Mouse (Mus musculus) inflammation-experienced regulatory T-cells, adult 6 months (primary cell): ENCODE results near the gene Atp5s. TPM values are rescaled to one million over a fixed set of nuclear protein-coding genes. Genes with fewer than 3 reads are reported as not detected.

ENCODE experiments used
- ATAC-seq: one replicate; pipeline ENCODE4 v1.8.0; 2017
- polyA plus RNA-seq, 3 experiments: library from polyadenylated mRNA; unstranded; fragments of 100-300 nt; shearing (Covaris generic); gene quantifications; one replicate each; pipeline ENCODE4 v1.2.1; 2017

Gene Atp5s
- polyA plus RNA-seq, 3 experiments from 2014 or later = 12.0 to 17.0 (median 14.8) TPM

- ATAC-seq = no peak
Measured at GRCm38 (mm10) chr12:69781935-69782650, 57.3 kb downstream of the Atp5s start.

- no peak for ATAC-seq
Measured at GRCm38 (mm10) chr12:69783247-69784025, 58.7 kb downstream of the Atp5s start.

DNA sequence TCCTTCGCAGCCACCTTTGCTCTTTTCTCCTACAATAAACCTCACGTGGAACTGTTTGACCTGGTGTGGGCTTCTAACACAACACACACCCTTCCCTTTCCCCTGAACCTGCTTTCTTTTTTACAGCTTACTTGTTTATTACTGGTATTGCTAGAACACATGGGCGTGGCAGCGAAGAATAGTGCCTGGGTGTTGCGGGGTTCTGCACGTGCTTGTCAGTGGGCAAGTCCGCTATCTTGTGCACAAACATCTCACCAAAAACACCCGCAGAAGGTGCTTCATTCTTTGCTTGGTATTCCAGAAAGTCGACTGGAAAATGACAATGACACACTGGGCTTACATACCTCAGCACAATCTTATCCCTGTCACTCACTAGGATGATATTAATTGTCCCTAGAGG is 60.7 kb downstream of the Atp5s start:
- ATAC-seq = no peak

DNA sequence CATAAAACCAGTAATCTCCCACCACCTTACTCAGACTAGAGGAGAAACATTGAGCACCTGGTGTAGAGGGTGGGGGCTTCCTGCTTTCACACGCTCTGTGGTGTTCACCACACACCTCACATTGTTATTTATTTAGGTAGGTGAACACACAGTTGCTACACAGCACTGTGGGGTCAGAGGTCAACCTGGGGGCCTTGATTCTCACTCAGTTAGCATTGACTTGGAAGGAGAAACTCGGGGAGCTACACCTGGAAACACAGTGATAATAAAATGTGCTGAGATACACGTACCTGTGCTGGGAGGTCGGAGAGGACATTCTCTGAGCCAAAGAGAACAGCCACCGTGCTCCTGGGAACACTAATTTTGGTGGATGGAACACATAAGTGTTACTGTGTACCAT is 63.6 kb downstream of the Atp5s start:
- ATAC-seq = no peak

- no peak for ATAC-seq
Measured at GRCm38 (mm10) chr12:69789766-69790529, 65.2 kb downstream of the Atp5s start.

DNA sequence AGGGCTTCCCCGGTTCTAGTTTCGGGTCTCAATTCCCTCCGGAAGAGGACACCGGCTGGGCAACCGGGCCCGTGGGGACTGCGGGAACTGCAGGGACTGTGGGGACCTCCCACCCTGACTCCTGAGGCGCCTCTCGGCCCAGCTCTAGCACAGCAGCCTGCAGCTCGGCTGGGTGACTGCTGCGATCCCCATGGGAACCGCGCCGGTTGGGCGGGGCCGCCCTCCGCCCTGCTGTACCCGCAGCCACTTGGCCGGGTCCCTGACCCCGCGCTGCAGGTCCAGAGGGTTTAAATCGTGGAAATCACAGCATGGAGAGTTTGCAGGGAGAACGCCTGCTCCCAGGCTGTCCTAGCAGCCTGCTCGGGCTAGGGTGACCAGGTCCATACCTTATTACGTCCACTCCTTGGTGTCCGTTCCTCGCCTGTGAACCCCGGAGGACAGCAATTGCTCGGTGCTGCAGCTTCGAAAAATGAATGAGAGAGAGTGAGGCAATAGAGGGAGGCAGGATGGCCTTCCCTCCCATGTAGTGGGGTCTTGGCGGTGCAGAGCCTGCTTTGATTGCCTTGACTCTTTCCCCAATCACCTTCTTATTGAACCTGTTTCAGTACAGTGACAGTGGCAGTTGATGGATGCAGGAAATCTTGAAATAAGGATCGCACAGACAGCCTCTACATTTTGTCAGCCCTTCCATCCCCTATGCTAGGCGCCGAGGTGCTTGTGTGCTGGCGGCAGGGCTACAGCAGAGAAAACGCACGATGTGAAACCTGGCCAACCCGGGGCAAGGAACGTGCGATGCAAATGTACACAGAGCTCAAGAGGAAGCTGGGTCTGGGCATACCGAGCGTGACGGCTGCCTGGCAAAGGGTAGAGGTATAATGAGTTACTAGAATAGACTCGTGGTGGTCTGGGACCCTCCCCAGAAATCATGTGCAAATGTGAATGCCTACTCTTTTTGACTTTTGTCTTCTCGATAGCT is 66.1 kb downstream of the Atp5s start, which contains the start of gene Cdkl1:
Gene Cdkl1, minus strand, starts transcription at position 738 of the 976 bp plus-strand sequence.
- ATAC-seq = peak; percentile 58

Other genes with a start within 250 kb of the Atp5s start
- 10 to 100 TPM; 12.5 to 22.1 (median 14.0) TPM for gene Vcpkmt, start 141.9 kb upstream of the Atp5s start, polyA plus RNA-seq
- gene Sos2, start 43.1 kb upstream of the Atp5s start, polyA plus RNA-seq = 10 to 100 TPM; 13.4 to 23.9 (median 14.5) TPM
- 1 to 10 TPM; 2.8 to 3.2 (median 2.9) TPM for gene L2hgdh, start 77 bp upstream of the Atp5s start, polyA plus RNA-seq
- gene Cdkl1, start 66.3 kb downstream of the Atp5s start, polyA plus RNA-seq = not detected
- under 1 TPM; 0.10 to 0.75 (median 0.42) TPM for gene Atl1, start 167.7 kb downstream of the Atp5s start, polyA plus RNA-seq
- 1 to 10 TPM; 1.1 to 4.8 (median 4.6) TPM for gene Map4k5, start 168.2 kb downstream of the Atp5s start, polyA plus RNA-seq